Mouse (Mus musculus) neutrophil, adult 5-6 weeks (primary cell): Measurements from ENCODE around the gene Krt10. TPM values are rescaled to one million over a fixed set of nuclear protein-coding genes. Genes with fewer than 3 reads are reported as not detected.

Experiments used
- ATAC-seq: fragments of 151-379, 151-347 bp; 2 replicates; pipeline ENCODE4 v1.8.0; 2017; ENCODE audit warnings: mild to moderate bottlenecking, moderate TSS enrichment; ENCODE audit not compliant: insufficient number of reproducible peaks, poor library complexity, low FRiP score, severe bottlenecking; ENCODE audit errors: extremely low read depth
- total RNA-seq: library from RNA; stranded (forward); fragments of 200-1000 nt; gene quantifications from 2 replicates; pipeline ENCODE4 v1.2.3, GENCODE M21; 2017

Gene Krt10
- 0.93 TPM in 1 of 2 replicates, not detected in the other for total RNA-seq

DNA sequence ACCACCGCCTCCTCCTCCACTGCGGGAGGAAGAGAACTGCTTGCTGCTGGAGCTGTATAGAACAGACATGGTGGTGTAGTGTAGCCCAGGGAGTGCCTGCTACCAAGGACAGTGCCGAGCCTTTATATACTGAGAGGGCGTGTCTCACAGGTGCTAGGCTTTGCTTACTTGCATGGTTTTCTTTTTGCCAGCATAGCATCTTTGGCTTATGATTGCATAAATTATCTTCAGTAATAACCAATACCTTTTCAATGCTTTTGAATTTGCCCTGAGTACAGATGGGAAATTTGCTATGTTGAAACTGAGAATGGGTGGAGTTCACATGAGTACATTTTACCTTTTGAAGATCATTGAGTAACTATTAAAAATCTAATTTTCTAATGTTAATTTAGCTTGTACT, at the start of gene Krt10:
Gene Krt10 (minus strand): TSS at position 101 of the 400 bp plus-strand sequence.
- no peak for ATAC-seq

- ATAC-seq = no peak
Measured at GRCm38 (mm10) chr11:99437972-99438371, 48.8 kb upstream of the Krt10 start, which contains the start of gene Krt20. Gene Krt20, minus strand, starts transcription at chr11:99438150.

DNA sequence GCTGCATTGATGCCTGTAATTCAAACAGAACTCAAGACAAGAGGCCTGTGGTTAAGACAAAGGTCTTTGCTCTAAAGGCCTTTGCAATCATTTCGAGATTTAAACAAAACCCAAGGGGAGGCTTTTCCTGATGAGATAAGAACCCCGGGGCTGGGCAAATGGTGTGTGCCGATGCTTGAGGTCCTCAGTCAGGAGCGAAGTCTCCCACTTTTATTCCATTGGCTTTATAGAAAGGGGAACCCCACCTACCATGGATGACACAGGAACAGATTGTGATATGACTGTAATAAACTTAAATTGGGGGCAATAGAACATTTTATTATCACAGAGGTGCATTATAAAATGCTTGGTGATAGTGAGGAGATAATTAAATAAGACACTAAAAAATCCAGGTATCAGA, 47.5 kb upstream of the Krt10 start:
- no peak for ATAC-seq

- ATAC-seq = no peak
Measured at GRCm38 (mm10) chr11:99430670-99431069, 41.5 kb upstream of the Krt10 start.

GRCm38 (mm10) chr11:99422159-99422558, 33.0 kb upstream of the Krt10 start, which contains the start of gene Krt12:
Gene Krt12, minus strand, starts transcription at chr11:99422259.
- no peak for ATAC-seq

DNA sequence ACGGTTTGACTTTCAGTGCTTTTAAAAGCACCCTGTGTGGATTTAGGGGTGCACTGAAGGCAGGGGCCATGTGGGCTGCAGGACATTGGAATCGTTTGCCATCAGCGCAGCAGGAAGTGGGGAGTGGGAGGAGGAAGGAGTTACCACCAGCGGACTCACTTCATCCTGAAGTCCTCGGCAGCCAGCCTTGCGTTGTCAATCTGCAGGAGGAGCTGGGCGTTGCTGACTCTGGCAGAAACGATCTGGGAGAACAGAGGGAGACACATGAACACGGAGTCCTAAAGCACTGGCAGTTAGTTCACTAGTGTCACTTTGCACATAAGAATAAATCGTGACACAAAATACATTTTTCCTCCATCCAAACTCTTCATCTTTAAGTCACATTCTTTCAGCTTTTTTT, 31.4 kb upstream of the Krt10 start:
- ATAC-seq = no peak

DNA sequence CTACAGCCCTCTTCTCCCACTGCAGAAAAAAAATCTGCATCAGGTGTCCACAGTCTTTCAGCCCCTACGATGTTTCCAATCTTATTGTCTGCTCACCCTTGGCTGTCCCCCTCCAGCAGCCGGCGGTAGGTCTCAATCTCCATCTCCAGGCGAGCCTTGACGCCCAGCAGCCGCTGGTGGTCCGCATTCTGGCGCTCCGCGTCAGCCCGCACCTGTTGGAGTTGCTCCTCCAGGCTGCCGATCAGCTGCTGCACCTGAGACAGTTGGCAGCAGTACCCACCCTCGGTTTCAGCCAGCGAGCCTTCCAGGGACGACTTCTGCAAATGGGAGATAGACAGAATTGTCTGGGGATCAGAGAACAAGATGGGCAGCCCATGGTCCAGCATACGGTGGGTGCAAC, 28.7 kb upstream of the Krt10 start:
- ATAC-seq = no peak

DNA sequence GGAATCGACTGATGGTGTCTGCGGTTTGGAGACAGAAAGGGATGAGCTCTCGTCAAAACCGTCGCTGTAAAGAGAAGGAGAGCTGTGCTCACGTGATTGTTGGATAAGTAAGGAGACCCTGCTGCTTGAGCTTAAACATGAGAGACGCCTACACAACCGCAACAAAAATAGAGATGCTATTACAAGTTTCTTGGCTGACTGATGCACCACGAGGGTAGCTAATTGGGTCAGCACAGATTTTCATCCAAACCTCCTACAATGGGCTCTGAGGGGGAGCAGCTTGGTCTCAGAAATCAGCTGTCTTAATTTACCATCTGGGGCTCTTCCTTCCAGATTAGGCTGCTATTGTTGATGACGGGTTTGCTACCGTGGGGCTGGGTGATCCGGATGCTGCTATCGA, 27.7 kb upstream of the Krt10 start:
- no peak for ATAC-seq

- no peak for ATAC-seq
Measured at GRCm38 (mm10) chr11:99414463-99415147, 25.4 kb upstream of the Krt10 start.

GRCm38 (mm10) chr11:99413247-99413646, 24.1 kb upstream of the Krt10 start:
- ATAC-seq = no peak

DNA sequence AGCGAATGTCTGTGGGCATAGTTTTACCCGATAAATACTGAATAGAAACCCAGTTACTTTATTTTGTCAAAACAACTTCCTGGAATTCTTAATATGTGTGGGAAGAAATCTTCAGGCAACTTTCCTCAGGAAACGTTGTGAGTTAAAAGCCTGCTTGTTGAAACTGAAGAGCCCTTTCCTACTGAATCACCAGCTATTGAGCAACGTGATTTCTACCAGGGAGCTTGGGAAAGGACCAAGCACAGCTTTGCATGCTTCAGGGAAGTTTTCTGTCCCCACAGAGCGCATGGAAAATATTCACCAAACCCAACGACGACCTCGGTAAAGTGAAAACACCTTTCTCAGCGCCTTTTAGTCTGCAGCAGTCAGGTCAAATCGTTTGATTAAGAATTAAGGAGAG, 17.0 kb upstream of the Krt10 start:
- ATAC-seq = no peak

DNA sequence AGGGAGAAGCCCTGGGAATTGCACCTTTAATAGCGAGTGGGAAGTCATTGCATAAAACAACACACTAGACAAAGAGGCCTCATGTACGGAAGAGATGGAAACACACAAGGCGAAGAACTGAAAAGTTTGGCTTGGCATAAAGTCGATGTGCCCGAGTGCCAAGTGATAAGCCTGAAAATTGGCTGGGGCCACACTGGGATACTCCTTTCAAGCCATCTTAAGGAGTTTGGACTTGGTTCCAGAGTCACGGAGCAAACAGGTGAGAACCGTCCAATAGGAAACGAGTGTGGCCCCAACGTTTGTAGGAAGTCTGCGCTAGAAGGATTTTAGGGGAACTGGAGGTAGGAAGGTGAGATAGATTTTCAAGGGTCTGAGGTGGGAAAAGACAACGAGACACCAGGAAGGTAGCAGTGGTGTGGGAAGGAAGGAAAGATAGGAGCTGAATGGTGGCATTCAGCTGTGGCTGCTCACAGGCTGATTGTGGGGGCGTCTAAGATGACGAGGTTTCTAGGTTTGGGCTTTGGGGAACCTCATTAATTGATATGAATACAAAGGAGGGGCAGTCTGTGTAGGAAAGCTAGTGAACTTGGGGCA, 10.9 kb upstream of the Krt10 start:
- no peak for ATAC-seq

GRCm38 (mm10) chr11:99398832-99399231, 9.7 kb upstream of the Krt10 start:
- ATAC-seq = 0 out of 2 replicates have a peak, but pooled peaks have one; percentile 1

GRCm38 (mm10) chr11:99398084-99398483, 8.9 kb upstream of the Krt10 start:
- no peak for ATAC-seq

DNA sequence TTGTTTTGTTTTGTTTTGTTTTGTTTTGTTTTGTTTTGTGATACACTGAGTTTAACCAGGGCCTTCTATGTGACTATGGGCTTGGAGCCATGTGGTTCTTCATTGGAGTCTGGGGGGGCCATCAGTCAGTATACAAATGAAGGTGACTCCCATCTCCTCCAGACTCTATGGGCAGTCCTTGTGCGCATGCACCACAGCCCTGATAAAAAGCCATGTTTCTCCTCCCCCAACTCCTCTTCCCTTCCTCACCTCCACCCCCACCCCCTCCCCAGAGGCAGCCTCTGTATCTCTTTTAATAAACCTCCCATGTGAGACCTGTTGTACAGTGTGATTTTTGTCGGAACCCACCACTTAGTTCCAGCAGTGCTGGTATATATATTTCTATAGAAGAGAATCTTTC, 7.5 kb upstream of the Krt10 start:
- ATAC-seq = no peak

- ATAC-seq = no peak
Measured at GRCm38 (mm10) chr11:99396034-99396433, 6.9 kb upstream of the Krt10 start.

GRCm38 (mm10) chr11:99392492-99392891, 3.3 kb upstream of the Krt10 start:
- ATAC-seq = no peak

DNA sequence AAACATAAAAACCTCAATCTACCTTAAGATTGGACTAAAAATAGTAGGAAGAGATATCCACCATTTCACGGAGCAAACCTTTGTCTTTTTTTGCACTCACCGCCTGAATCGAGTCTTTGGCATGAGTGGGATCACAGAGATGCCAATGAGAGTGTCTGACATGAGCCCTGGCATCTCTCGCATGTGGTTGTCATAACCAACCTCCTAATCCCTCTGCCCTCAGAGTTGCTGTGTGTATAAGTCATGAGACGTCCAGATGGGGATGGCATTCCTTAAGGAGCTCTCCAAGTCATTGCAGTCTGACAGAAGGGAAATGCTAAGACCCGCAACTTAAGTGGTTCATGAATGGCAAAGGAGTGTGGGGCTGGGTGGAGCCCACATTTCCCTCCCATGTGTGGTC, 2.2 kb upstream of the Krt10 start:
- ATAC-seq = no peak

DNA sequence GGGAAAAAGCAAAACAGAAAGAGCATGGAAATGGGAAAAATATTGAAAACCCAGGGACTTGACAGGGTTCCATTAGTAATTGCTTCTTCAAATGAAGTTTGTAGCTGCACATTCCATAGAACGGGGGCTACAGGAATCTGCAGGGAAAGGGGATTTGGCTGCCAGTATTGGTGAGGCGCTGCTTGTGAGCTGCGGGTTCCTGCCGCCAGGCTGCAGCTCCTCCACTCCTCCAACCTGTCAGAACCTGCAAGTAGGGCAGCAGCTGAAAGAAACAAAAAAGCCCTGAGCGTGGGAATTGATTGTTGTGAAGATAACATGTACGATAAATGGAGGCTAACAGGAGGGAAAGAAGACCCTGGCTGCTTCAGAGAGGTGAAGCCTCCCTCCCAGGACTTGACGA, 1.7 kb upstream of the Krt10 start:
- ATAC-seq = no peak

DNA sequence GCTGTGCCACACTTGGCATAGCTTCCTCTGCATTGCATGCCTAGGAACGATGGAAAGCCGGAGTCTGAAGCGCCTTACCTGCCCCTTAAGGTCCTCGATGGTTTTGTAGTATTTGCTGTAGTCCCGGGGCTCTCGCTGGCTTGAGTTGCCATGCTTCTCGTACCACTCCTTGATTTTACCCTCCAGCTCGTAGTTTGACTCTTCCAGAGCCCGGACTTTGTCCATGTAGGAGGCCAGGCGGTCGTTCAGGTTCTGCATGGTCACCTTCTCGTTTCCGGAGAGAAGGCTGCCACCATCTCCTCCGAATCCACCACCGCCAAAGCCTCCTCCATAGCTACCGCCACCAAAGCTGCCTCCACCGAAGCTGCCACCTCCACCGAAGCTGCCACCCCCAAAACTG, 503 bp downstream of the Krt10 start:
- no peak for ATAC-seq
